Mouse (Mus musculus) liver, embryonic 14.5 days (tissue): ENCODE data around the gene Hgd.

ENCODE experiments used
- CTCF ChIP-seq: IDR thresholded peaks from 2 replicates; pipeline ENCODE4 v1.5.1; 2016; ENCODE audit warnings: antibody characterized with exemption, low read depth, control low read depth
- EP300 ChIP-seq: IDR thresholded peaks from 2 replicates; pipeline ENCODE4 v1.6.1; 2016; ENCODE audit warnings: antibody characterized with exemption, low read depth

- TF ChIP-seq EP300, result no peak
- no peak for TF ChIP-seq CTCF
Observed at GRCm38 (mm10) chr16:37599326-37599725, 19.4 kb downstream of the Hgd start.
